23 mouse cellular contexts compared by ENCODE assay signal in genomic region chr16:77469903-77470302, GRCm38 (mm10).
DNase-seq lines count a peak whose midpoint lies in the region; ATAC-seq lines count a peak whose summit lies in the region.
"Had no signal": no experiment of that assay in that cellular context is flagged by ENCODE, and none has a peak within 500 bp of the region (broad histone marks: within the 10 kb centered on the region; RNA-seq: fewer than 3 reads in every experiment).

No protein-coding gene starts in this region.

- no peaks in the 10 kb centered on the region for H3K36me3 ChIP-seq in intestine, embryonic 16.5 days (ENCODE audit: control insufficient read depth, insufficient read depth, low read length)
- H3K36me3 ChIP-seq: embryonic facial prominence, embryonic 15.5 days; heart, embryonic 15.5 days had no signal

- H3K27me3 ChIP-seq in intestine, embryonic 16.5 days (replicated peaks; ENCODE audit: control insufficient read depth, insufficient read depth, low read length): no peaks in the 10 kb centered on the region
- H3K27me3 ChIP-seq: embryonic facial prominence, embryonic 15.5 days; heart, embryonic 15.5 days; hindbrain, embryonic 13.5 days had no signal

- peak; percentile 75 for ATAC-seq in intestine, embryonic 16.5 days
- ATAC-seq: forebrain, embryonic 14.5 days; hindbrain, postnatal 0 days had no signal

- H3K4me1 ChIP-seq in intestine, embryonic 16.5 days (ENCODE audit: control insufficient read depth, insufficient read depth, low read length): no peaks in the 10 kb centered on the region
- H3K4me1 ChIP-seq: embryonic facial prominence, embryonic 15.5 days; heart, embryonic 15.5 days had no signal

- H3K9me3 ChIP-seq in intestine, embryonic 16.5 days (ENCODE audit: control insufficient read depth, low read length): no peaks in the 10 kb centered on the region
- H3K9me3 ChIP-seq: embryonic facial prominence, embryonic 15.5 days; forebrain, embryonic 10.5 days; heart, embryonic 15.5 days; hindbrain, embryonic 13.5 days had no signal

- H3K27ac ChIP-seq in intestine, embryonic 16.5 days (ENCODE audit: low read length): no peak overlapping the region
- H3K27ac ChIP-seq: embryonic facial prominence, embryonic 15.5 days; forebrain, embryonic 10.5 days; heart, adult 2 months; heart, embryonic 15.5 days; hindbrain, embryonic 13.5 days; hindbrain, postnatal 0 days had no signal

- no peak overlapping the region for H3K4me3 ChIP-seq in intestine, embryonic 16.5 days (ENCODE audit: low read length)
- H3K4me3 ChIP-seq: embryonic facial prominence, embryonic 15.5 days; erythroblast, embryonic 14.5 days; forebrain, embryonic 10.5 days; heart, adult 2 months; heart, embryonic 15.5 days; hindbrain, embryonic 13.5 days had no signal

- H3K9ac ChIP-seq in intestine, embryonic 16.5 days (ENCODE audit: low read depth, low read length): no peak overlapping the region
- H3K9ac ChIP-seq: embryonic facial prominence, embryonic 15.5 days; heart, embryonic 15.5 days; hindbrain, embryonic 13.5 days had no signal

- peak; percentile 20 to 22 for DNase-seq in frontal cortex, postnatal 36 days (ENCODE audit: low spot score in 2 of 2)
- DNase-seq in frontal cortex, postnatal 10 days (ENCODE audit: low spot score in 2 of 2): no peak
- peak; percentile 52 for DNase-seq in right cerebral cortex, adult 18-20 months
- DNase-seq in right cerebral cortex, postnatal 14 days: no peak
- peak; percentile 73 for DNase-seq in brain, adult 2 months (ENCODE audit: low read depth, low spot score)
- DNase-seq in B cell, adult 2 months: no peak
- DNase-seq in gastrocnemius, postnatal 4 days (ENCODE audit: low spot score in 2 of 2): no peak
- DNase-seq: adrenal gland, postnatal 25 days; cerebellum, adult 2 months; cerebellum, postnatal 14 days; embryo, embryonic 11 days; gastrocnemius, postnatal 10 days; heart, adult 2 months; heart, postnatal 14 days had no signal

- WGBS in intestine, embryonic 16.5 days: 85% methylated on average over 4 of the region's 4 CpGs

- H3K4me2 ChIP-seq in intestine, embryonic 16.5 days (ENCODE audit: low read depth, low read length): no peak overlapping the region
- H3K4me2 ChIP-seq: embryonic facial prominence, embryonic 15.5 days; heart, embryonic 11.5 days; heart, embryonic 15.5 days; hindbrain, embryonic 13.5 days had no signal

Comparison
In these comparisons a context has a peak if more than half of its experiments do, and no peak if none do; other contexts are left out.
1. DNase-seq: peak in frontal cortex, postnatal 36 days (2 of 2), right cerebral cortex, adult 18-20 months (single experiment) and brain, adult 2 months (single experiment); none in frontal cortex, postnatal 10 days (0 of 2), right cerebral cortex, postnatal 14 days (single experiment), B cell, adult 2 months (0 of 2) and gastrocnemius, postnatal 4 days (0 of 2).